Mouse (Mus musculus): ENCODE measurements around the gene Rnls.

The Rnls gene

GRCm38 (mm10) chr19:33259164-33259563 lies 132.9 kb downstream of the Rnls start:
- DNase-seq: no peak

GRCm38 (mm10) chr19:33253893-33254292 lies 138.2 kb downstream of the Rnls start:
- DNase-seq: no peak

GRCm38 (mm10) chr19:33252226-33252625 lies 139.9 kb downstream of the Rnls start:
- no peak for DNase-seq

GRCm38 (mm10) chr19:33244196-33244595 lies 147.9 kb downstream of the Rnls start:
- DNase-seq: no peak

GRCm38 (mm10) chr19:33240386-33240785 lies 151.7 kb downstream of the Rnls start:
- DNase-seq: no peak

GRCm38 (mm10) chr19:33232902-33233301 lies 159.2 kb downstream of the Rnls start:
- no peak for DNase-seq

- DNase-seq: no peak
Observed at GRCm38 (mm10) chr19:33231303-33231702, 160.8 kb downstream of the Rnls start.

- peak; percentile 43 for DNase-seq
Observed at GRCm38 (mm10) chr19:33227004-33227403, 165.1 kb downstream of the Rnls start.

- DNase-seq: no peak
Observed at GRCm38 (mm10) chr19:33225858-33226705, 166.0 kb downstream of the Rnls start.

- no peak for DNase-seq
Observed at GRCm38 (mm10) chr19:33225002-33225376, 167.1 kb downstream of the Rnls start.

- DNase-seq: peak; percentile 56
Observed at GRCm38 (mm10) chr19:33224181-33225001, 167.7 kb downstream of the Rnls start.

GRCm38 (mm10) chr19:33223766-33224165 lies 168.3 kb downstream of the Rnls start:
- DNase-seq: no peak

GRCm38 (mm10) chr19:33223276-33223675 lies 168.8 kb downstream of the Rnls start:
- DNase-seq: no peak

- DNase-seq: no peak
Observed at GRCm38 (mm10) chr19:33222595-33223223, 169.4 kb downstream of the Rnls start.

- no peak for DNase-seq
Observed at GRCm38 (mm10) chr19:33217791-33218300, 174.2 kb downstream of the Rnls start.

- DNase-seq: no peak
Observed at GRCm38 (mm10) chr19:33209709-33210108, 182.4 kb downstream of the Rnls start.

GRCm38 (mm10) chr19:33207991-33208390 lies 184.1 kb downstream of the Rnls start:
- no peak for DNase-seq

GRCm38 (mm10) chr19:33205389-33205788 lies 186.7 kb downstream of the Rnls start:
- DNase-seq: no peak

GRCm38 (mm10) chr19:33202422-33202821 lies 189.7 kb downstream of the Rnls start:
- no peak for DNase-seq

GRCm38 (mm10) chr19:33201181-33201580 lies 190.9 kb downstream of the Rnls start:
- DNase-seq: no peak

GRCm38 (mm10) chr19:33192064-33192463 lies 200.0 kb downstream of the Rnls start:
- no peak for DNase-seq

GRCm38 (mm10) chr19:33188766-33189165 lies 203.3 kb downstream of the Rnls start:
- no peak for DNase-seq

- no peak for DNase-seq
Observed at GRCm38 (mm10) chr19:33179595-33179994, 212.5 kb downstream of the Rnls start.

Measured in right cerebral cortex, postnatal 14 days (tissue).